Mouse (Mus musculus) bone marrow, adult 2 months (tissue): ENCODE results near the gene Trub1. TPM values are rescaled to one million over a fixed set of nuclear protein-coding genes. Genes with fewer than 3 reads are reported as not detected.

Source experiments
- H3K27ac ChIP-seq: fragments of 200-500 bp; 2 replicates; pipeline ENCODE4 v1.5.1; 2012; ENCODE audit warnings: low read depth, mild to moderate bottlenecking, control low read depth, inconsistent platforms, low read length; ENCODE audit not compliant: control insufficient read depth, poor library complexity, insufficient read depth
- H3K4me1 ChIP-seq: fragments of 200-500 bp; 2 replicates; pipeline ENCODE4 v1.6.1; 2011; ENCODE audit warnings: low read length; ENCODE audit not compliant: control insufficient read depth, insufficient read depth
- H3K4me3 ChIP-seq: fragments of 200-500 bp; replicated peaks from 2 replicates; pipeline ENCODE3; 2011; ENCODE audit warnings: mild to moderate bottlenecking, low read depth, low read length, control low read depth; ENCODE audit not compliant: control insufficient read depth
- CTCF ChIP-seq: fragments of 200-500 bp; IDR thresholded peaks from 2 replicates; pipeline ENCODE4 v1.5.1; 2011; ENCODE audit warnings: low read length, control low read depth; ENCODE audit not compliant: control insufficient read depth, insufficient read depth
- POLR2A ChIP-seq: fragments of 200-500 bp; IDR thresholded peaks from 2 replicates; pipeline ENCODE4 v1.6.1; 2011; ENCODE audit warnings: low read depth, mild to moderate bottlenecking, control low read depth, low read length, borderline replicate concordance; ENCODE audit not compliant: control insufficient read depth
- WGBS: fragments of 180-500 bp; shearing (Covaris S2); methylation state at CpG from one replicate; pipeline ENCODE4 v1.1.7; 2018; 5-methylcytosine and 5-hydroxymethylcytosine counted together
- polyA plus RNA-seq: library from polyadenylated mRNA; stranded (reverse); fragments of >200 nt; gene quantifications from 2 replicates; pipeline ENCODE4 v1.2.4, GENCODE M21; 2011; ENCODE audit warnings: low replicate concordance; ENCODE audit not compliant: missing spikeins, insufficient read depth, insufficient read length

Trub1 gene
- polyA plus RNA-seq, 1 experiment: 8.4 TPM

DNA sequence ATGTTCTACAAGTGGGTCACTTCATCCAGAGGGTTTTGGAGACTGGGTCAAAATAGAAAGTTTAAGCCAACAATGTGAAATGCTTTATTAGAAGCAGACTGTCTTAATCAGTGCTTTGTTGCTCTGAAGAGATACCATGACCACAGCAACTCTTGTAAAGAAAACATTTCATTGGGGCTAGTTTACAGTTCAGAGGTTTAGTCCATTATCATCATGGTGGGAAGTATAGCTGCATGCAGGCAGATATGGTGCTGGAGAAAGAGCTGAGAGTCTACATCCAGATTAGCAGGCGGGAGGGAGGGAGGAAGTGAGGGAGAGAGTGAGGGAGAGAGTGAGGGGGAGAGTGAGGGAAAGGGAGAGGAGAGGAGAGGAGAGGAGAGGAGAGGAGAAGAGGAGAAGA, 1.9 kb upstream of the Trub1 start:
- Histone ChIP-seq H3K4me3 (no peak overlapping the region), H3K27ac (no peak overlapping the region), H3K4me1 (no peaks in the 10 kb centered on the region)
- TF ChIP-seq POLR2A (no peak), CTCF (no peak)
- WGBS: 25% methylated on average over 1 of the region's 1 CpGs

GRCm38 (mm10) chr19:57451762-57452161, 950 bp upstream of the Trub1 start:
- TF ChIP-seq POLR2A (no peak), CTCF (no peak)
- Histone ChIP-seq H3K4me1 (no peaks in the 10 kb centered on the region), H3K4me3 (no peak overlapping the region), H3K27ac (no peak overlapping the region)
- WGBS: 82% methylated on average over 4 of the region's 4 CpGs

DNA sequence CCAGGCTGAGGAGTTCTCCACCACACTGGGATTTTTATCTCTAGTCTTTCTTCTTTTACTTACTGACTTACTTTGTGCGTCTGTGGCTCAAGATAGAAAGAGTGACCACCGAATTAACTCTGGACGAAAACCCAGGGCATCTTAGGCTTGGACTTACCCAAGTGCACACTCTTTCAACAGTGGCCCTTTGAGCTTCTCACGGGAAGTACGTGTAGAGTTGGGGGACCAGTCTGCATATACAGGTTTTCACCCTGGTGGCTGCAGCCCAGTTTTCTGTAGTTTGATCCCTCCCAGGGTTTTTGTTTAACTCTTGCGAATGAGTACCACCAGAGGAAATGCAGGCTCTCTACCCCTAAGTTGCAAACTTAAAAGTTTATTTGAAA, 497 bp downstream of the Trub1 start:
- Histone ChIP-seq H3K27ac (no peak overlapping the region), H3K4me3 (peak overlapping the region; percentile 75), H3K4me1 (no peaks in the 10 kb centered on the region)
- TF ChIP-seq POLR2A: no peak
- TF ChIP-seq CTCF: no peak
- WGBS: 7% methylated on average over 6 of the region's 6 CpGs

DNA sequence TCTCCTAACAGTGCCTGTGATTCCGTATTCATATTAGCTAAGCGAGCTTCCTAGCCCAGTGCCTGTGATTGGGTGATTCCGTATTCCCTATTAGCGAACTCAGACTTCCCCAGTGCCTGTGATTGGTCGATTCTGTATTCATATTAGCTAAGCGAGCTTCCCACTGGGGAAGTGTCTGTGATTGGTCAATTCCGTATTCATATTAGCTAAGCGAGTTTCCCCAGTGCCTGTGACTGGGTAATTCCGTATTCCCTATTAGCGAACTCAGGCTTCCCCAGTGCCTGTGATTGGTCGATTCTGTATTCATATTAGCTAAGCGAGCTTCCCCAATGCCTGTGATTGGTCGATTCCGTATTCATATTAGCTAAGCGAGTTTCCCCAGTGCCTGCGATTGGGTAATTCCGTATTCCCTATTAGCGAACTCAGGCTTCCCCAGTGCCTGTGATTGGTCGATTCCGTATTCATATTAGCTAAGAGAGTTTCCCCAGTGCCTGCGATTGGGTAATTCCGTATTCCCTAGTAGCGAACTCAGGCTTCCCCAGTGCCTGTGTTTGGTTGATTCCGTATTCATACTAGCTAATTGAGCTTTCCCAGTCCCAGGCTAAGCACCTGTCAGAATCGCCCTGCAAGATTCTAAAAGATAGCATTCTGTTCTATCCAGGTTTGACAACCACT, 2.7 kb downstream of the Trub1 start:
- Histone ChIP-seq H3K4me3 (no peak overlapping the region), H3K4me1 (no peaks in the 10 kb centered on the region), H3K27ac (no peak overlapping the region)
- TF ChIP-seq CTCF: no peak
- TF ChIP-seq POLR2A: no peak
- 91% methylated on average over 25 of the region's 25 CpGs for WGBS

DNA sequence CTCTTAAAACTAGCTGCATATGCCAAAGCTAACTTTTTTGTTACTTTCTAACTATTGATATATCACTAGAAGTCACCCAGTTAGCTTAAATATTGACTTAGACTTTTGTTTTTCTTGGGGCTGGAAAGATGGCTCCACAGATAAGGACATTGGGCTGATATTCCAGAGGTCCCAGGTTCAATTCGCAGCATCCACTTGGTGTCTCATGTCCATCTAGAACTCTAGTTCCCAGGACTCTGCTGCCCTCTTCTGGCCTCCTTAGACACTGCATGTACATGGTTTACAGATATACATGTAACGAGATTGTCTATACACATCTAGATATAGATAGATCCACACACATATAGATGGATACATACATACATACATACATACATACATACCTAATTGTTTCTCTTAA, 4.4 kb downstream of the Trub1 start:
- TF ChIP-seq CTCF (peak; percentile 57), POLR2A (no peak)
- Histone ChIP-seq H3K4me3 (no peak overlapping the region), H3K27ac (no peak overlapping the region), H3K4me1 (no peaks in the 10 kb centered on the region)
- WGBS: 64% methylated on average over 2 of the region's 2 CpGs

DNA sequence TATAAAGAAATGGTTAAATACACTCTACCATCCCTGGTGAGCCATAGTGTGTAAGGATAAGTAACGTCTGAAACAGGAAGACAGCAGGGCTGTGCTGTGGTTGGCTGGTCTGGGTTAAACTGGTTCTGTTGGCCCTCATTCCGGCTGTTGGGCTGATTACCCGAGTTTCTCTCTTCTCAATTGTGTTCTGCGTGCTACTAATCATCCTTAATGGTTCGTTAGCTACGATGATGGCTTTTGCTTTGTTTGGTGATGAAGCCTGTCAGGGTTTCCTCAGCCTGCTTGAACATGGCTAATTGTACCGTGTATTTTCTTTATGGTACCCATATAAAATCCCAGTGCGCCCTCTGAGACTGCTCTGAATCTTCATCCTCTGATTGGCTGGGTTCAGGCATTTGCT, 11.0 kb downstream of the Trub1 start:
- whole genome bisulfite sequencing: 81% methylated on average over 8 of the region's 8 CpGs
- TF ChIP-seq POLR2A: no peak
- no peak for TF ChIP-seq CTCF
- Histone ChIP-seq H3K4me1 (no peaks in the 10 kb centered on the region), H3K4me3 (no peak overlapping the region), H3K27ac (no peak overlapping the region)

DNA sequence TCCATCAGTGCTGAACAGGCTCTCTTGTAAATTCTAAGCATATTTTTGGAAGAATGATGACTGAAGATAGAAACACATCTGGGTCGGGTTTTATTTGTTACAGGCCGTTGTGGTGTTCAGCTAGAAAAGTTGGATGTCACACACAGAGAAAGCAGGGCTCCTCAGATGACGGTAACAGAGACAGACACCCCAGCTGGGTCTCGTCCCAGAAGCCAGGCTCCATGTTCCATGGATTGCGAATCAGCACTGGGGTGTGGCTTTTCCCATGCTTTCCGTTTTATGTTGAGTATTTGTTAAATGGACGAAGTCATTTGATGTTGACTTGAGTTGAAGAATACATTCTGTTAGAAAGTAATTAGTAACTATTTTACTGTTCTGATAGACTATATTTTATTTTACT, 13.0 kb downstream of the Trub1 start:
- no peak for TF ChIP-seq POLR2A
- TF ChIP-seq CTCF: no peak
- H3K4me1 ChIP-seq: no peaks in the 10 kb centered on the region
- no peak overlapping the region for H3K27ac ChIP-seq
- WGBS: 86% methylated on average over 7 of the region's 7 CpGs
- H3K4me3 ChIP-seq: no peak overlapping the region

- 88% methylated on average over 12 of the region's 12 CpGs for WGBS
These were observed 18.3 kb downstream of the Trub1 start for GRCm38 (mm10) chr19:57471033-57471432.

GRCm38 (mm10) chr19:57472169-57472568, 19.5 kb downstream of the Trub1 start:
- H3K27ac ChIP-seq: no peak overlapping the region
- H3K4me1 ChIP-seq: no peaks in the 10 kb centered on the region; the same call in 1 of the 2 replicates
- H3K4me3 ChIP-seq: no peak overlapping the region
- no peak for TF ChIP-seq CTCF
- no peak for TF ChIP-seq POLR2A
- whole genome bisulfite sequencing: 89% methylated on average over 15 of the region's 15 CpGs

More at GRCm38 (mm10) chr19:57471033-57471432, 18.3 kb downstream of the Trub1 start:
- no peak for TF ChIP-seq CTCF
- TF ChIP-seq POLR2A: no peak
- H3K27ac ChIP-seq: no peak overlapping the region
- H3K4me3 ChIP-seq: no peak overlapping the region
- no peaks in the 10 kb centered on the region for H3K4me1 ChIP-seq
